Mouse (Mus musculus) intestine, postnatal 0 days (tissue): ENCODE data around the gene Prim1. TPM values are rescaled to one million over a fixed set of nuclear protein-coding genes. Genes with fewer than 3 reads are reported as not detected.
"Not testable (repeated sequence)": the region's sequence is repeated elsewhere in the genome, so short reads cannot be mapped to it uniquely, and the experiment has no call there.

Source experiments
- ATAC-seq: fragments of 200-750 bp; cut with Nextera tagmentation; 2 replicates; pipeline ENCODE4 v1.8.0; 2017; ENCODE audit warnings: mild to moderate bottlenecking, moderate TSS enrichment, moderate library complexity
- H3K27ac ChIP-seq: fragments of 300-500 bp; sonication (generic); 2 replicates; pipeline ENCODE4 v1.5.1; 2014; ENCODE audit warnings: mild to moderate bottlenecking, low read depth, low read length, moderate library complexity
- H3K27me3 ChIP-seq: fragments of 300-500 bp; sonication (generic); replicated peaks from 2 replicates; pipeline ENCODE4 v1.6.1; 2014; ENCODE audit warnings: low read length, mixed read lengths; ENCODE audit not compliant: control insufficient read depth, insufficient read depth
- H3K36me3 ChIP-seq: fragments of 300-500 bp; sonication (generic); 2 replicates; pipeline ENCODE4 v1.6.1; 2014; ENCODE audit warnings: mild to moderate bottlenecking, moderate library complexity; ENCODE audit not compliant: control insufficient read depth, insufficient read depth
- H3K4me1 ChIP-seq: fragments of 300-500 bp; sonication (generic); replicated peaks from 2 replicates; pipeline ENCODE4 v1.6.1; 2014; ENCODE audit warnings: antibody characterized with exemption, low read length, mixed read lengths; ENCODE audit not compliant: control insufficient read depth, insufficient read depth
- H3K4me2 ChIP-seq: fragments of 300-500 bp; sonication (generic); replicated peaks from 2 replicates; pipeline ENCODE4 v1.6.1; 2014; ENCODE audit warnings: low read depth, mild to moderate bottlenecking, moderate library complexity
- H3K4me3 ChIP-seq: fragments of 300-500 bp; sonication (generic); 2 replicates; pipeline ENCODE4 v1.5.1; 2014; ENCODE audit warnings: low read depth, low read length
- H3K9ac ChIP-seq: fragments of 300-500 bp; sonication (generic); 2 replicates; pipeline ENCODE4 v1.6.1; 2014; ENCODE audit warnings: mild to moderate bottlenecking, low read depth, low read length
- H3K9me3 ChIP-seq: fragments of 300-500 bp; sonication (generic); 2 replicates; pipeline ENCODE4 v1.6.1; 2016; ENCODE audit warnings: mixed run types; ENCODE audit not compliant: control insufficient read depth
- CTCF ChIP-seq: sonication (generic); IDR thresholded peaks from 2 replicates; pipeline ENCODE4 v1.5.1; 2016; ENCODE audit warnings: low read depth, mild to moderate bottlenecking, control low read depth, antibody characterized with exemption, moderate library complexity
- WGBS: fragments of 180-500 bp; shearing (Covaris S2); extraction: QIAGEN DNeasy Blood & Tissue Kit; methylation state at CpG from one replicate; pipeline ENCODE4 v1.1.7; 2014; 5-methylcytosine and 5-hydroxymethylcytosine counted together
- polyA plus RNA-seq: library from polyadenylated mRNA; unstranded; fragments of >200 nt; fragmentation: Nextera tagmentation; extraction: Ambion mirVana; gene quantifications from 2 replicates; pipeline ENCODE4 v1.2.1, GENCODE M21; 2015

Prim1 gene
- polyA plus RNA-seq, 1 experiment from 2014 or later = 18.7 TPM

GRCm38 (mm10) chr10:128059207-128059981, 44.4 kb downstream of the Prim1 start:
- no peaks in the 10 kb centered on the region for H3K9me3 ChIP-seq
- peak overlapping the region; percentile 97 for H3K27ac ChIP-seq
- ATAC-seq = peak; percentile 57
- peak overlapping the region; percentile 78 for H3K4me2 ChIP-seq
- H3K36me3 ChIP-seq = 0 out of 2 replicates have a peak, but pooled peaks cover 3% of the 10 kb centered on the region
- WGBS = under 1% methylated on average over 55 of the region's 62 CpGs
- H3K9ac ChIP-seq = peak overlapping the region; percentile 92
- peak; percentile 42 for TF ChIP-seq CTCF
- H3K4me3 ChIP-seq = peak overlapping the region; percentile 71
- 0 out of 2 replicates have a peak, but pooled peaks cover 3% of the 10 kb centered on the region for H3K4me1 ChIP-seq
- H3K27me3 ChIP-seq = no peaks in the 10 kb centered on the region

GRCm38 (mm10) chr10:128061109-128061508, 46.1 kb downstream of the Prim1 start:
- 0 out of 2 replicates have a peak, but pooled peaks cover 3% of the 10 kb centered on the region for H3K4me1 ChIP-seq
- H3K9ac ChIP-seq = no peak overlapping the region
- ATAC-seq = no peak
- H3K4me3 ChIP-seq = no peak overlapping the region
- TF ChIP-seq CTCF = no peak
- WGBS = 65% methylated on average over 5 of the region's 5 CpGs
- H3K27me3 ChIP-seq = no peaks in the 10 kb centered on the region
- no peaks in the 10 kb centered on the region for H3K9me3 ChIP-seq
- H3K4me2 ChIP-seq = peak overlapping the region; percentile 78
- H3K36me3 ChIP-seq = 0 out of 2 replicates have a peak, but pooled peaks cover 3% of the 10 kb centered on the region
- H3K27ac ChIP-seq = no peak overlapping the region

GRCm38 (mm10) chr10:128062221-128062989, 47.4 kb downstream of the Prim1 start:
- H3K4me2 ChIP-seq = no peak overlapping the region
- H3K4me3 ChIP-seq = no peak overlapping the region
- H3K9me3 ChIP-seq = no peaks in the 10 kb centered on the region
- no peak overlapping the region for H3K27ac ChIP-seq
- 0 out of 2 replicates have a peak, but pooled peaks cover 3% of the 10 kb centered on the region for H3K4me1 ChIP-seq
- WGBS = 86% methylated on average over 6 of the region's 6 CpGs
- no peak overlapping the region for H3K9ac ChIP-seq
- H3K36me3 ChIP-seq = 0 out of 2 replicates have a peak, but pooled peaks cover 3% of the 10 kb centered on the region
- H3K27me3 ChIP-seq = no peaks in the 10 kb centered on the region
- ATAC-seq = no peak
- no peak for TF ChIP-seq CTCF

- Histone ChIP-seq H3K27me3 (no peaks in the 10 kb centered on the region), H3K9ac (no peak overlapping the region), H3K9me3 (no peaks in the 10 kb centered on the region), H3K36me3 (peaks cover 26% of the 10 kb centered on the region), H3K4me3 (no peak overlapping the region), H3K27ac (no peak overlapping the region), H3K4me2 (no peak overlapping the region), H3K4me1 (no peaks in the 10 kb centered on the region)
- peak; percentile 25; the same call in 1 of the 2 replicates for TF ChIP-seq CTCF
- no peak for ATAC-seq
- WGBS = 78% methylated on average over 5 of the region's 5 CpGs
Observed at GRCm38 (mm10) chr10:128066072-128066471, 51.1 kb downstream of the Prim1 start.

- no peak overlapping the region for H3K27ac ChIP-seq
- H3K9me3 ChIP-seq = no peaks in the 10 kb centered on the region
- H3K27me3 ChIP-seq = no peaks in the 10 kb centered on the region
- no peak for ATAC-seq
- H3K9ac ChIP-seq = no peak overlapping the region
- H3K36me3 ChIP-seq = peaks cover 51% of the 10 kb centered on the region
- H3K4me2 ChIP-seq = no peak overlapping the region
- no peak for TF ChIP-seq CTCF
- 80% methylated on average over 4 of the region's 4 CpGs for WGBS
- H3K4me3 ChIP-seq = no peak overlapping the region
- no peaks in the 10 kb centered on the region for H3K4me1 ChIP-seq
Observed at GRCm38 (mm10) chr10:128069201-128069600, 54.2 kb downstream of the Prim1 start.

- not testable (repeated sequence) for H3K4me1 ChIP-seq
- WGBS = 88% methylated on average over 2 of the region's 2 CpGs
Observed at GRCm38 (mm10) chr10:128070432-128070831, 55.5 kb downstream of the Prim1 start.

GRCm38 (mm10) chr10:128078269-128078668, 63.3 kb downstream of the Prim1 start:
- 82% methylated on average over 5 of the region's 5 CpGs for WGBS
- H3K27me3 ChIP-seq, H3K4me1 ChIP-seq, H3K9me3 ChIP-seq, H3K4me2 ChIP-seq, ATAC-seq, H3K9ac ChIP-seq, H3K27ac ChIP-seq, H3K4me3 ChIP-seq: not testable (repeated sequence)
- peaks cover 36% of the 10 kb centered on the region for H3K36me3 ChIP-seq

More at GRCm38 (mm10) chr10:128070432-128070831, 55.5 kb downstream of the Prim1 start:
- not testable (repeated sequence) for H3K27ac ChIP-seq, H3K9me3 ChIP-seq, H3K27me3 ChIP-seq, H3K4me2 ChIP-seq, ATAC-seq, H3K9ac ChIP-seq, H3K4me3 ChIP-seq
- H3K36me3 ChIP-seq = peaks cover 59% of the 10 kb centered on the region
- peak; percentile 16; the same call in 1 of the 2 replicates for TF ChIP-seq CTCF
